Mouse (Mus musculus) MEL (cell line): ENCODE measurements around the gene Prkag3.

Experiments
- BHLHE40 ChIP-seq: IDR thresholded peaks from 2 replicates; pipeline ENCODE4 v1.6.1; 2012; ENCODE audit warnings: low read depth, mild to moderate bottlenecking, inconsistent platforms, low read length, improper control_type of control experiment, borderline replicate concordance
- CTCF ChIP-seq, 3 experiments: IDR thresholded peaks in 2 of 3; conservative IDR thresholded peaks in 1 of 3; 2 replicates each; pipeline ENCODE4 v1.5.1; 2011 to 2012; ENCODE audit warnings: low read length in 3 of 3, low read depth in 2 of 3, mild to moderate bottlenecking in 2 of 3, improper control_type of control experiment in 1 of 3, inconsistent platforms in 1 of 3, mixed read lengths in 1 of 3, moderate library complexity in 1 of 3; ENCODE audit not compliant: control insufficient read depth in 1 of 3, insufficient read depth in 1 of 3, poor library complexity in 1 of 3, severe bottlenecking in 1 of 3
- GATA1 ChIP-seq: IDR thresholded peaks from 2 replicates; pipeline ENCODE4 v1.6.1; 2011; ENCODE audit warnings: low read depth, low read length, improper control_type of control experiment
- MEF2A ChIP-seq: IDR thresholded peaks from 2 replicates; pipeline ENCODE4 v1.6.1; 2014; ENCODE audit warnings: low read depth, mild to moderate bottlenecking, inconsistent platforms, low read length, improper control_type of control experiment; ENCODE audit not compliant: poor library complexity, insufficient replicate concordance, severe bottlenecking; ENCODE audit errors: extremely low read depth
- NELFE ChIP-seq: IDR thresholded peaks from 2 replicates; pipeline ENCODE4 v1.6.1; 2011; ENCODE audit warnings: low read depth, low read length, improper control_type of control experiment
- NRF1 ChIP-seq: IDR thresholded peaks from 2 replicates; pipeline ENCODE4 v1.6.1; 2014; ENCODE audit warnings: low read depth, mild to moderate bottlenecking, inconsistent platforms, low read length, improper control_type of control experiment, moderate library complexity; ENCODE audit not compliant: poor library complexity, insufficient read depth, severe bottlenecking
- POLR2A ChIP-seq, 2 experiments: IDR thresholded peaks; 2 replicates each; pipeline ENCODE4 v1.6.1; 2011 to 2012; ENCODE audit warnings: low read length in 2 of 2, mild to moderate bottlenecking in 2 of 2, control low read depth in 1 of 2, improper control_type of control experiment in 1 of 2, low read depth in 1 of 2, moderate library complexity in 1 of 2; ENCODE audit not compliant: control insufficient read depth in 1 of 2, insufficient read depth in 1 of 2, poor library complexity in 1 of 2
- RAD21 ChIP-seq: IDR thresholded peaks from 2 replicates; pipeline ENCODE4 v1.6.1; 2011; ENCODE audit warnings: mild to moderate bottlenecking, low read depth, low read length, improper control_type of control experiment
- TCF12 ChIP-seq: IDR thresholded peaks from 2 replicates; pipeline ENCODE4 v1.6.1; 2014; ENCODE audit warnings: low read depth, mild to moderate bottlenecking, inconsistent platforms, low read length, improper control_type of control experiment, moderate library complexity
- USF2 ChIP-seq, 2 experiments: IDR thresholded peaks; 2 replicates each; pipeline ENCODE4 v1.6.1; 2011 to 2012; ENCODE audit warnings: improper control_type of control experiment in 2 of 2, low read length in 2 of 2, borderline replicate concordance in 1 of 2, inconsistent platforms in 1 of 2, low read depth in 1 of 2, mild to moderate bottlenecking in 1 of 2; ENCODE audit not compliant: insufficient read depth in 1 of 2
- ZC3H11A ChIP-seq: IDR thresholded peaks from 2 replicates; pipeline ENCODE4 v1.6.1; 2012; ENCODE audit warnings: low read depth, mild to moderate bottlenecking, inconsistent platforms, low read length, improper control_type of control experiment
- ZMIZ1 ChIP-seq: IDR thresholded peaks from 2 replicates; pipeline ENCODE4 v1.6.1; 2012; ENCODE audit warnings: low read depth, mild to moderate bottlenecking, inconsistent platforms, low read length, improper control_type of control experiment, moderate library complexity
- ZNF384 ChIP-seq: IDR thresholded peaks from 2 replicates; pipeline ENCODE4 v1.6.1; 2012; ENCODE audit warnings: low read depth, mild to moderate bottlenecking, inconsistent platforms, low read length, improper control_type of control experiment

DNA sequence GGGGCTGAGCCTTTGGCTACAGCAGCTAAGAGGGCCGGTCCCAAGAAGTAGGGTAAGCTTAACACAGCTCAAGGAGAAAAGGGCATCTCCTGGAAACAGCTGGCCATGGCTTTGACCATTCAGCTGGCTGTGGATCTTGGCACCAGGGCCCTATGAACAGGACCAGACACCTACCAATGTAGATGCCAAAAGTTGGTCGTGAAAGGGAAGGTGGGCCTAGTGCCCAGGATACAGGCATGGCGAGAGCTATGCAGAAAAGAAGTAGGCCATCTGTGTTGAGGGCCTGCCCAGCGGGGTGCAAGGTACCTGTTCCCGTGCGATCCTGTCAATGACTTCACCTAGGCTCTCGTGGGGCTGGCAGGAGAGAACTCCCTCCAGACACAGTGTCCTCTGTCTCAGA is 8.2 kb downstream of the Prkag3 start:
- TF ChIP-seq ZC3H11A (no peak), ZMIZ1 (no peak), CTCF (IDR thresholded peaks at IDR 0.05 in 2 of 3, conservative IDR thresholded peaks at IDR 0.05 in 1 of 3; ENCODE audit: control insufficient read depth in 1 of 3, insufficient read depth in 1 of 3, low read depth in 2 of 3, low read length in 3 of 3, poor library complexity in 1 of 3, severe bottlenecking in 1 of 3) (no peak), TCF12 (no peak), NELFE (no peak), POLR2A (IDR thresholded peaks at IDR 0.05; ENCODE audit: control insufficient read depth in 1 of 2, insufficient read depth in 1 of 2, low read depth in 1 of 2, low read length in 2 of 2, poor library complexity in 1 of 2) (no peak), MEF2A (no peak), USF2 (IDR thresholded peaks at IDR 0.05; ENCODE audit: borderline replicate concordance in 1 of 2, insufficient read depth in 1 of 2, low read depth in 1 of 2, low read length in 2 of 2) (no peak), BHLHE40 (no peak), ZNF384 (no peak), GATA1 (no peak), NRF1 (no peak), RAD21 (no peak)
